In the genomic region with DNA sequence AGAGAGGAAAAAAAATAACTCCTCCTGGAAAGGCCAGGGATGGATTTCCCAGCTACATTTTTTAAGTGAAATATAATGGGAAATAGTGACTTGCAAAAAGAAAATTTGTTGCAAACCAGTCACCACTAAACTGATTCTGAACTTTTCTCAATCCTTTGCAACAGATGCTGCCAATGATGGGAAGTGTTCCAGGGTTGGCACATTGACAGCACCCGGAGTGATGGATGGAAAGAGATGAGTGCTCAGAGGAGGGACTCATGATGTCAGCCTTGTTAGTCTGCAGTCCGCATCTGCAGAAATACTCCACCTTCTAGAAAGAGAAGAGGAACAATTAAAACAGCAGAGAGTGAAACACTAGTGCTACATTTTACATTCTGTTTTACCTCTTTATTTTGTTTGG, we compare ENCODE assay signal across 14 mouse cellular contexts. TPM values are rescaled to one million over a fixed set of nuclear protein-coding genes. Genes with fewer than 3 reads are reported as not detected.
DNase-seq lines count a peak whose midpoint lies in the region.
"Had no signal": no experiment of that assay in that cellular context is flagged by ENCODE, and none has a peak within 500 bp of the region (broad histone marks: within the 10 kb centered on the region; RNA-seq: fewer than 3 reads in every experiment).

No protein-coding gene starts in this region.

- intact Hi-C loops in left cerebral cortex, postnatal 4 days (cut with DNase I): no loop called here
- intact Hi-C loops in heart, postnatal 14 days (cut with DNase I): no loop called here

- DNase-seq in adrenal gland, postnatal 14 days: peak; percentile 8
- DNase-seq in adrenal gland, postnatal 4 days (ENCODE audit: low spot score in 2 of 2): no peak
- DNase-seq in left cerebral cortex, postnatal 4 days: peak; percentile 47
- DNase-seq in left cerebral cortex, adult 11 months (ENCODE audit: low spot score): no peak
- peak; percentile 54 for DNase-seq in brain, adult 2 months (ENCODE audit: low read depth, low spot score)
- peak; percentile 48 to 54 for DNase-seq in layer of hippocampus, postnatal 10 days (ENCODE audit: low spot score in 2 of 2)
- no peak for DNase-seq in heart, postnatal 14 days
- no peak for DNase-seq in lung, postnatal 25 days (ENCODE audit: low spot score)
- DNase-seq: gastrocnemius, postnatal 14 days; heart, adult 2 months; thymus, postnatal 25 days had no signal

RNA-seq across cellular contexts. Expression of a gene that starts 6.8 kb away (rescaled TPM):
- total RNA-seq in adrenal gland, postnatal 14 days (2021): not detected in 2 replicates
- not detected for total RNA-seq in adrenal gland, postnatal 4 days (2021)
- not detected for total RNA-seq in left cerebral cortex, postnatal 4 days (2021)
- total RNA-seq in layer of hippocampus, postnatal 10 days (2021): not detected
- not detected for total RNA-seq in heart, postnatal 14 days (2021)
- total RNA-seq: gastrocnemius, postnatal 14 days; heart, adult 2 months; left cerebral cortex, adult 18-20 months; megakaryocyte, adult 5-6 weeks; MEL had no signal

RNA-seq across cellular contexts. Expression of a gene that starts 6.8 kb away (rescaled TPM):
- total RNA-seq in adrenal gland, postnatal 14 days (2021): 0.15 and 0.19 TPM in 2 replicates
- total RNA-seq in adrenal gland, postnatal 4 days (2021): under 1 TPM; 0.14 to 0.17 TPM
- under 1 TPM; 0.58 to 0.74 TPM for total RNA-seq in left cerebral cortex, postnatal 4 days (2021)
- total RNA-seq in layer of hippocampus, postnatal 10 days (2021): under 1 TPM; 0.42 to 0.66 TPM
- total RNA-seq in heart, postnatal 14 days (2021): under 1 TPM in 1 of 2 experiments, not detected in 1; 0.07 TPM
- total RNA-seq: heart, adult 2 months had no signal

RNA-seq across cellular contexts. Expression of a gene that starts 25.5 kb away (rescaled TPM):
- not detected in 2 replicates for total RNA-seq in adrenal gland, postnatal 14 days (2021)
- not detected for total RNA-seq in adrenal gland, postnatal 4 days (2021)
- total RNA-seq in left cerebral cortex, postnatal 4 days (2021): not detected
- not detected for total RNA-seq in layer of hippocampus, postnatal 10 days (2021)
- under 1 TPM in 1 of 2 experiments, not detected in 1; 0.05 TPM for total RNA-seq in heart, postnatal 14 days (2021)
- total RNA-seq: gastrocnemius, postnatal 14 days; left cerebral cortex, adult 18-20 months; megakaryocyte, adult 5-6 weeks; MEL had no signal

RNA-seq across cellular contexts. Expression of a gene that starts 35.2 kb away (rescaled TPM):
- total RNA-seq in adrenal gland, postnatal 14 days (2021): not detected in 2 replicates
- not detected for total RNA-seq in adrenal gland, postnatal 4 days (2021)
- not detected for total RNA-seq in left cerebral cortex, postnatal 4 days (2021)
- not detected for total RNA-seq in layer of hippocampus, postnatal 10 days (2021)
- not detected for total RNA-seq in heart, postnatal 14 days (2021)
- total RNA-seq: gastrocnemius, postnatal 14 days; left cerebral cortex, adult 18-20 months; megakaryocyte, adult 5-6 weeks; MEL had no signal

RNA-seq across cellular contexts. Expression of a gene that starts 59.2 kb away (rescaled TPM):
- total RNA-seq in adrenal gland, postnatal 14 days (2021): not detected in 2 replicates
- total RNA-seq in adrenal gland, postnatal 4 days (2021): not detected
- not detected for total RNA-seq in left cerebral cortex, postnatal 4 days (2021)
- total RNA-seq in layer of hippocampus, postnatal 10 days (2021): under 1 TPM in 1 of 2 experiments, not detected in 1; 0.11 TPM
- not detected for total RNA-seq in heart, postnatal 14 days (2021)
- total RNA-seq: gastrocnemius, postnatal 14 days; heart, adult 2 months; left cerebral cortex, adult 18-20 months; megakaryocyte, adult 5-6 weeks; MEL had no signal

Comparison
In these comparisons a context has a peak if more than half of its experiments do, and no peak if none do; other contexts are left out.
1. DNase-seq: peak in adrenal gland, postnatal 14 days (single experiment), left cerebral cortex, postnatal 4 days (single experiment), brain, adult 2 months (single experiment) and layer of hippocampus, postnatal 10 days (2 of 2); none in adrenal gland, postnatal 4 days (0 of 2), left cerebral cortex, adult 11 months (single experiment), heart, postnatal 14 days (0 of 2) and lung, postnatal 25 days (single experiment).